Mouse (Mus musculus) midbrain, embryonic 15.5 days (tissue): ENCODE data around the gene Tyms. TPM values are rescaled to one million over a fixed set of nuclear protein-coding genes. Genes with fewer than 3 reads are reported as not detected.
A peak's percentile ranks its signal among the peaks of the same experiment; 100 is the strongest.

Experiments used
- ATAC-seq: fragments of 200-750 bp; cut with Nextera tagmentation; replicated peaks from 2 replicates; pipeline ENCODE4 v1.8.0; 2017; ENCODE audit warnings: moderate TSS enrichment
- H3K27ac ChIP-seq: fragments of 300-500 bp; sonication (generic); 2 replicates; pipeline ENCODE4 v1.5.1; 2015; ENCODE audit warnings: mild to moderate bottlenecking, inconsistent platforms
- H3K27me3 ChIP-seq: fragments of 300-500 bp; sonication (generic); replicated peaks from 2 replicates; pipeline ENCODE4 v1.6.1; 2015; ENCODE audit warnings: inconsistent platforms
- H3K36me3 ChIP-seq: fragments of 300-500 bp; sonication (generic); replicated peaks from 2 replicates; pipeline ENCODE4 v1.6.1; 2015; ENCODE audit warnings: inconsistent platforms
- H3K4me1 ChIP-seq: fragments of 300-500 bp; sonication (generic); 2 replicates; pipeline ENCODE4 v1.6.1; 2015; ENCODE audit warnings: inconsistent platforms
- H3K4me2 ChIP-seq: fragments of 300-500 bp; sonication (generic); 2 replicates; pipeline ENCODE4 v1.6.1; 2015; ENCODE audit warnings: inconsistent platforms, mild to moderate bottlenecking, moderate library complexity
- H3K4me3 ChIP-seq: fragments of 300-500 bp; sonication (generic); 2 replicates; pipeline ENCODE4 v1.5.1; 2015; ENCODE audit warnings: mild to moderate bottlenecking, inconsistent platforms
- H3K9ac ChIP-seq: fragments of 300-500 bp; sonication (generic); 2 replicates; pipeline ENCODE4 v1.6.1; 2015; ENCODE audit warnings: mild to moderate bottlenecking, inconsistent platforms
- H3K9me3 ChIP-seq: fragments of 300-500 bp; sonication (generic); 2 replicates; pipeline ENCODE4 v1.6.1; 2016; ENCODE audit warnings: inconsistent platforms
- WGBS: fragments of 180-500 bp; shearing (Covaris S2); methylation state at CpG from one replicate; pipeline ENCODE4 v1.1.7; 2015; ENCODE audit warnings: mixed read lengths; 5-methylcytosine and 5-hydroxymethylcytosine counted together
- polyA plus RNA-seq: library from polyadenylated mRNA; unstranded; fragments of >200 nt; fragmentation: Nextera tagmentation; extraction: Ambion mirVana; gene quantifications from 2 replicates; pipeline ENCODE4 v1.2.1, GENCODE M21; 2015

Gene Tyms
- 37.8 and 45.6 TPM in 2 replicates for polyA plus RNA-seq

GRCm38 (mm10) chr5:30072825-30073821, at the start of gene Tyms:
TSS of gene Tyms (minus strand) at chr5:30073617.
- peak within 1 kb of the TSS; percentile 67 for H3K27ac ChIP-seq
- H3K4me2 ChIP-seq, result peak within 1 kb of the TSS; percentile 87
- H3K4me1 ChIP-seq, result peaks cover 7% of the 10 kb centered on the region
- H3K36me3 ChIP-seq, result 0 out of 2 replicates have a peak, but pooled peaks cover 3% of the 10 kb centered on the region
- ATAC-seq, result peak; percentile 96
- 1% methylated on average over 45 of the region's 45 CpGs for WGBS
- no peaks in the 10 kb centered on the region for H3K9me3 ChIP-seq
- H3K4me3 ChIP-seq, result peak within 1 kb of the TSS; percentile 64
- H3K9ac ChIP-seq, result peak within 1 kb of the TSS; percentile 57
- H3K27me3 ChIP-seq, result no peaks in the 10 kb centered on the region

DNA sequence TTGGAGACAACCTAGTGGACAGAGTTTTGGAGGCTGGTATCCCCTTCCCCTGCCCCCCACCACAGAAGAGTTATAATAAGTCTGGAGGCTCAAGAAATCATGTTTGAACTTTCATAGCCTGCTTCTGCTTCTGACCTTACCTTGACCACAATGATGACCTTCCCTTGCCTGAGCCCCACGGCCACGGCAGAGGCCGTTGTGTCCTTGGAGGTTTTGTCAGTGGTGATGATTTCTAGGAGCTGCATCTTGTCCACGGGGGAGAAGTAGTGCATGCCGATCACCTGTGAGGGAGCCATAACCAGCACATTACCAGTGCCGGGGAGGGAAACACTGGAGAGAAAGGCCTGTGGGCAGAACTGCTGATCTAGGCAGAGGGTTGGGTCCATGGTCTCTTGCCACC, 49.1 kb upstream of the Tyms start:
- H3K27me3 ChIP-seq, result no peaks in the 10 kb centered on the region

GRCm38 (mm10) chr5:30120106-30120505, 46.7 kb upstream of the Tyms start:
- Histone ChIP-seq H3K9ac (no peak overlapping the region), H3K4me3 (no peak overlapping the region), H3K4me2 (no peak overlapping the region), H3K36me3 (peaks cover 64% of the 10 kb centered on the region), H3K9me3 (no peaks in the 10 kb centered on the region), H3K27me3 (no peaks in the 10 kb centered on the region), H3K4me1 (no peaks in the 10 kb centered on the region), H3K27ac (no peak overlapping the region)
- 82% methylated on average over 7 of the region's 7 CpGs for WGBS
- ATAC-seq, result no peak

More for the DNA sequence above, 49.1 kb upstream of the Tyms start:
- Histone ChIP-seq H3K27ac (no peak overlapping the region), H3K9ac (no peak overlapping the region), H3K36me3 (peaks cover 76% of the 10 kb centered on the region), H3K4me3 (no peak overlapping the region), H3K4me1 (no peaks in the 10 kb centered on the region), H3K9me3 (no peaks in the 10 kb centered on the region), H3K4me2 (no peak overlapping the region)
- 94% methylated on average over 6 of the region's 6 CpGs for WGBS
- no peak for ATAC-seq

DNA sequence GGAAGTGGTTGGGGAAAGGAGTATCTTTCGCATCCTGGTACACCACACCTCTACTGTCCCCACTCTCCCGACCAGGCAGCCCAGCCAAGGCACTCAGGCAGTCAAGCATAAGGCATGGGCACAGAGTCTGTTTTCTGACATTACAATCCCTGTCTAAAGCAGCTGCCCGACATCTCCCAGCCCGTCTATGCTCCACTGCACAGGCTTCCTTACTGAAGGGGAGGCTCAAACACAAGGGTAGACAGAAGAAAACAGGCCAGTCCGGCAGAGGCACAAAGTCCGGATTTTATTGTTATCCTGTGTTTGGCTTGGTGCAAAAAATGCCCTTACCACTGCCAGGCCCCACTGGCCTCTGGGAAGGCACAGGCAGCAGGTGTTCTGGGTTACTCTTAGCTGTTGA, 45.7 kb upstream of the Tyms start:
- Histone ChIP-seq H3K4me2 (no peak overlapping the region), H3K4me3 (no peak overlapping the region), H3K27ac (no peak overlapping the region), H3K9ac (no peak overlapping the region), H3K36me3 (peaks cover 54% of the 10 kb centered on the region), H3K27me3 (no peaks in the 10 kb centered on the region), H3K4me1 (peaks cover 6% of the 10 kb centered on the region), H3K9me3 (no peaks in the 10 kb centered on the region)
- ATAC-seq, result no peak
- 73% methylated on average over 6 of the region's 6 CpGs for WGBS

- H3K4me1 ChIP-seq, result peaks cover 16% of the 10 kb centered on the region
- no peaks in the 10 kb centered on the region; the same call in 1 of the 2 replicates for H3K27me3 ChIP-seq
- no peak overlapping the region for H3K4me2 ChIP-seq
- H3K36me3 ChIP-seq, result peaks cover 45% of the 10 kb centered on the region
- H3K27ac ChIP-seq, result no peak overlapping the region
- H3K9ac ChIP-seq, result no peak overlapping the region
- WGBS, result 93% methylated on average over 1 of the region's 1 CpGs
- H3K4me3 ChIP-seq, result no peak overlapping the region
- no peak for ATAC-seq
- H3K9me3 ChIP-seq, result no peaks in the 10 kb centered on the region
Observed at GRCm38 (mm10) chr5:30118018-30118417, 44.6 kb upstream of the Tyms start.

- no peak overlapping the region for H3K9ac ChIP-seq
- no peak overlapping the region for H3K4me2 ChIP-seq
Observed at GRCm38 (mm10) chr5:30115718-30116117, 42.3 kb upstream of the Tyms start.

DNA sequence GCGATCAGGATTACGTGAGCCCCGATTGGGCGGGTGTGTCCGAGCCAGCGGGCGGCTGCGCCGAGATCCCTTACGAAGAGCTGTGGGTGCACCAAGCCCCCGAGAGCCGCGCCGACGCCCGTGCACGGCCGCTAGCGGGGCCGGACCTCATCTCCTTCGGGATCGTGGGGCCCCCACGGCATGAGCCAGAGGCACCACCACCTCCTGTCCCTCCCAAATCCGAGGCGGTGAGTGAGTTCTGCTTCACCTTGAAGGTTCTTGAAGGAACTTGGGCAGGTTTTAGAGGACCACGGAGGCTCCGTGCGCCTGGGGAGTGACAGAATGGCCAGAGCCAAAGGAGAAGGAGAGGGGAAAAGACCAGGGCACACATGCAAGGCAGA, 41.3 kb upstream of the Tyms start:
- Histone ChIP-seq H3K9ac (peak overlapping the region; percentile 50), H3K27me3 (no peaks in the 10 kb centered on the region; the same call in 1 of the 2 replicates), H3K4me2 (peak overlapping the region; percentile 75), H3K4me3 (peak overlapping the region; percentile 50), H3K27ac (peak overlapping the region; percentile 48; the same call in 1 of the 2 replicates), H3K36me3 (peaks cover 16% of the 10 kb centered on the region), H3K4me1 (peaks cover 34% of the 10 kb centered on the region), H3K9me3 (no peaks in the 10 kb centered on the region)
- WGBS, result 6% methylated on average over 28 of the region's 28 CpGs
- no peak; the same call in 1 of the 2 replicates for ATAC-seq

More at GRCm38 (mm10) chr5:30115718-30116117, 42.3 kb upstream of the Tyms start:
- no peaks in the 10 kb centered on the region; the same call in 1 of the 2 replicates for H3K27me3 ChIP-seq
- 45% methylated on average over 10 of the region's 10 CpGs for WGBS
- H3K4me3 ChIP-seq, result no peak overlapping the region
- H3K27ac ChIP-seq, result no peak overlapping the region
- peaks cover 25% of the 10 kb centered on the region for H3K36me3 ChIP-seq
- H3K4me1 ChIP-seq, result peaks cover 25% of the 10 kb centered on the region
- ATAC-seq, result no peak
- no peaks in the 10 kb centered on the region for H3K9me3 ChIP-seq

- Histone ChIP-seq H3K4me1 (peaks cover 37% of the 10 kb centered on the region), H3K4me3 (peak overlapping the region; percentile 50), H3K9me3 (no peaks in the 10 kb centered on the region), H3K4me2 (peak overlapping the region; percentile 75), H3K36me3 (peaks cover 13% of the 10 kb centered on the region), H3K27me3 (no peaks in the 10 kb centered on the region; the same call in 1 of the 2 replicates), H3K9ac (peak overlapping the region; percentile 50), H3K27ac (peak overlapping the region; percentile 48)
- ATAC-seq, result peak; percentile 78
- 2% methylated on average over 101 of the region's 103 CpGs for WGBS
Observed at GRCm38 (mm10) chr5:30113881-30114760, 40.7 kb upstream of the Tyms start.

DNA sequence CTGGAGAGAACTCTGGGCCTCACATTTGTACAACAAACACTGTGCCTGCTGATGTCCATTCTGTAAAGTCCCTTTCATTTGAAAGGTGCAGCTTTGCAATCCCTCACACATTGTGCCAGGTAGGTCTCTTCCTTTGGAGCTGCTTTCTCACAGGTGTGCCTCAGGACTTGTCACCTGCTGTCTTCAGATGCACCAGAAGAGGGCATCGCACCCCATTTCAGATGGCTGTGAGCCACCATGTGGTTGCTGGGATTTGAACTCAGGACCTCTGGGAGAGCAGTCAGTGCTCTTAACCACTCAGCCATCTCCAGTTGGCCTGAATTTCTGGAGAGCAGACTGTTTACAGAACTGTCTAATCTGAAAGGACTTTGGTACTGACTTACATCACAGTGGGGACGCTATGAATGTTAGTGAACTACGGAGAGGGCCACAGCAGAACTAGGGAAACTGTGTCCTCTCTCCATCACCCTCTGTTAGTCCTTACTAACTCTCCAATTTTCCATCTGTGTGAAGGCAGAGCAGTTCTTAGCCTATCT, 39.2 kb upstream of the Tyms start:
- H3K27ac ChIP-seq, result no peak overlapping the region
- peaks cover 3% of the 10 kb centered on the region; the same call in 1 of the 2 replicates for H3K36me3 ChIP-seq
- H3K9me3 ChIP-seq, result no peaks in the 10 kb centered on the region
- no peak for ATAC-seq
- 86% methylated on average over 3 of the region's 3 CpGs for WGBS
- H3K27me3 ChIP-seq, result no peaks in the 10 kb centered on the region; the same call in 1 of the 2 replicates
- no peak overlapping the region for H3K4me3 ChIP-seq
- no peak overlapping the region for H3K9ac ChIP-seq
- peaks cover 45% of the 10 kb centered on the region for H3K4me1 ChIP-seq
- no peak overlapping the region for H3K4me2 ChIP-seq

DNA sequence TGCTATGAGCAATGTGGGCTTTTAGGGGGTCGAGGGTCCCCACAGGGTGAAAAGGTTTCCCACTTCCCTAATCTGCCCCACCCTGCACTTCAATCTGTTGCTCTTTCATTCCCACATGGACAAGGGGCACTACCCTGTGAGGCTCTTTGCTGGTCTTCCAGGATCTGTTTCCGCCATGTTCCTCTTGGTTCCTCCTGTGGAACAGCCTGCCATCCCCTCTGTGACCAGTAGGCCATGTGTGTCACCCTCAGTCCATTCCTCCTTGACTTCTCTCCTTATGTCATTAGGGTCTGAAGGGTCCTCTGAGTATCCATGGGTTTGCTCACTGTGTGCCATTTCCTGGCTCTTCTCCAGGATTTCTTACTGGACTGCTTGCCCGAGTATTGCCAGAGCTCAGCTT, 38.4 kb upstream of the Tyms start:
- Histone ChIP-seq H3K4me1 (peaks cover 54% of the 10 kb centered on the region), H3K4me2 (no peak overlapping the region), H3K27ac (no peak overlapping the region), H3K4me3 (no peak overlapping the region), H3K9me3 (no peaks in the 10 kb centered on the region), H3K27me3 (no peaks in the 10 kb centered on the region; the same call in 1 of the 2 replicates), H3K9ac (no peak overlapping the region), H3K36me3 (no peaks in the 10 kb centered on the region)
- ATAC-seq, result no peak
- 76% methylated on average over 3 of the region's 3 CpGs for WGBS

DNA sequence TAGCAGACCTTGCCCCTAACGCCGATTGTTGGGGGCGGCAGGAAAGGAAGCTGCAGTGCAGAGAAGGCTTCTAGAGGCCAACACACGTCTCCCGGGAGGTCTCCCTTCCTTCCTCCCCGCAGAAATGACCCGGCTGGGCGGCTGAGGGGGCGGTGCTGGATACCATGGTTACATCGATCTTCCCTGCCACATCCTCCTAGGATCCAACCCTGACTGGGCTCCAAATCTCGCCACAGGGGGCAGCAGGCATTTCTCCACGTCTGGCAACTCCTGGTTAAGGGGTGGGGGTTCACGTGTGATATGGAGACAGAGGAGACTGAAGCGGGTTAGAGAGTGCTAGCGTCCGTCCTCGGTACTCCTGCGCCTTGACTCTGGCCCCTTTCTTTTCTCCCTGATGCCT, 37.7 kb upstream of the Tyms start:
- Histone ChIP-seq H3K4me3 (no peak overlapping the region), H3K4me1 (peaks cover 60% of the 10 kb centered on the region), H3K27ac (peak overlapping the region; percentile 30; the same call in 1 of the 2 replicates), H3K9ac (no peak overlapping the region), H3K4me2 (peak overlapping the region; percentile 36), H3K27me3 (no peaks in the 10 kb centered on the region; the same call in 1 of the 2 replicates), H3K36me3 (no peaks in the 10 kb centered on the region), H3K9me3 (no peaks in the 10 kb centered on the region)
- peak; percentile 14 for ATAC-seq
- WGBS, result 3% methylated on average over 18 of the region's 18 CpGs
